Mouse (Mus musculus): ENCODE results near the gene Platr17. TPM values are rescaled to one million over a fixed set of nuclear protein-coding genes. Genes with fewer than 3 reads are reported as not detected.

Platr17 gene
- polyA plus RNA-seq, 1 experiment from 2014 or later: 0.41 TPM

- Histone ChIP-seq H3K9me3 (ENCODE audit: low read length) (no peaks in the 10 kb centered on the region), H3K27me3 (ENCODE audit: insufficient read depth, low read length) (no peaks in the 10 kb centered on the region), H3K27ac (ENCODE audit: low read depth) (0 out of 2 replicates have a peak overlapping the region, but pooled peaks have one; percentile 11), H3K9ac (replicated peaks) (peak overlapping the region; percentile 79), H3K4me3 (ENCODE audit: low read depth, low read length) (no peak overlapping the region; the same call in 1 of the 2 replicates), H3K4me1 (ENCODE audit: insufficient read depth) (peaks cover 21% of the 10 kb centered on the region), H3K4me2 (ENCODE audit: low read depth, low read length) (peak overlapping the region; percentile 96), H3K36me3 (replicated peaks; ENCODE audit: insufficient read depth, low read length) (peaks cover 18% of the 10 kb centered on the region)
- 58% methylated on average over 11 of the region's 11 CpGs for WGBS (ENCODE audit: insufficient replicate concordance)
- DNase-seq: no peak
- ATAC-seq: no peak
- TF ChIP-seq CTCF (IDR thresholded peaks at IDR 0.05; ENCODE audit: low read depth) (no peak), EP300 (IDR thresholded peaks at IDR 0.05; ENCODE audit: low read depth) (no peak)
Measured at GRCm38 (mm10) chr17:33938783-33939182, 33.8 kb downstream of the Platr17 start.

GRCm38 (mm10) chr17:33940206-33940805 lies 35.4 kb downstream of the Platr17 start, which contains the start of the genes Pfdn6 and Wdr46:
TSS of gene Pfdn6 (minus strand) at chr17:33940343.
TSS of gene Wdr46 (plus strand) at chr17:33940660.
- Histone ChIP-seq H3K4me3 (ENCODE audit: low read depth, low read length) (peak within 1 kb of the TSS; percentile 84), H3K27me3 (ENCODE audit: insufficient read depth, low read length) (no peaks in the 10 kb centered on the region), H3K27ac (ENCODE audit: low read depth) (peak within 1 kb of the TSS; percentile 70), H3K36me3 (replicated peaks; ENCODE audit: insufficient read depth, low read length) (peaks cover 22% of the 10 kb centered on the region), H3K9ac (replicated peaks) (peak within 1 kb of the TSS; percentile 79), H3K4me1 (ENCODE audit: insufficient read depth) (peaks cover 21% of the 10 kb centered on the region), H3K4me2 (ENCODE audit: low read depth, low read length) (peak within 1 kb of the TSS; percentile 96), H3K9me3 (ENCODE audit: low read length) (no peaks in the 10 kb centered on the region)
- TF ChIP-seq CTCF (IDR thresholded peaks at IDR 0.05; ENCODE audit: low read depth) (no peak), EP300 (IDR thresholded peaks at IDR 0.05; ENCODE audit: low read depth) (peak; percentile 67; the same call in 1 of the 2 replicates)
- DNase-seq (peak; percentile 90), ATAC-seq (peak; percentile 94)
- under 1% methylated on average over 36 of the region's 36 CpGs for WGBS (ENCODE audit: insufficient replicate concordance)

- Histone ChIP-seq H3K4me2 (ENCODE audit: low read depth, low read length) (peak overlapping the region; percentile 96), H3K9me3 (ENCODE audit: low read length) (no peaks in the 10 kb centered on the region), H3K4me3 (ENCODE audit: low read depth, low read length) (peak overlapping the region; percentile 84), H3K36me3 (replicated peaks; ENCODE audit: insufficient read depth, low read length) (peaks cover 16% of the 10 kb centered on the region), H3K4me1 (ENCODE audit: insufficient read depth) (peaks cover 21% of the 10 kb centered on the region), H3K9ac (replicated peaks) (peak overlapping the region; percentile 79), H3K27ac (ENCODE audit: low read depth) (0 out of 2 replicates have a peak overlapping the region, but pooled peaks have one; percentile 70), H3K27me3 (ENCODE audit: insufficient read depth, low read length) (no peaks in the 10 kb centered on the region)
- ATAC-seq (0 out of 2 replicates have a peak, but pooled peaks have one; percentile 1), DNase-seq (peak; percentile 64)
- WGBS (ENCODE audit: insufficient replicate concordance): under 1% methylated on average over 26 of the region's 26 CpGs
- TF ChIP-seq CTCF (IDR thresholded peaks at IDR 0.05; ENCODE audit: low read depth) (no peak), EP300 (IDR thresholded peaks at IDR 0.05; ENCODE audit: low read depth) (no peak)
Measured at GRCm38 (mm10) chr17:33940981-33941380, 36.0 kb downstream of the Platr17 start.

DNA sequence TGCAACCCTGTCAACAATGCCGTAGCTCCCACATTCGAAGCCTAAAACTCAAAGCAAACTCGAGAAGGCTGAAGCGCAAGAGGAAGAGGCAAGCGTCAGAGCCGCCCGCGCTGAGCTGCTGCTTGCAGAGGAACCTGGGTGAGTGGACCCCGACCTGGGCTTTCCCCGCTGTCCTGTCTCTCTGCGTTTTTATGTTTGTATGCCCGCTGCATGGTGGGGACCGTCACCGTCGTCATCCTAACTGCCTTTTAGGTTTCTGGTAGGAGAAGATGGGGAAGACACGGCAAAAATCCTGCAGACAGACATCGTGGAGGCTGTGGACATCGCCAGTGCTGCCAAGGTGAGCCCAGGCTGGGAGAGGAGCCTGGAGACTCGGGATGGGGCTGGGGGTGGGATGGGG lies 36.4 kb downstream of the Platr17 start:
- no peaks in the 10 kb centered on the region for H3K27me3 ChIP-seq (ENCODE audit: insufficient read depth, low read length)
- H3K9ac ChIP-seq (replicated peaks): peak overlapping the region; percentile 79
- H3K4me2 ChIP-seq (ENCODE audit: low read depth, low read length): peak overlapping the region; percentile 96
- ATAC-seq: no peak
- H3K27ac ChIP-seq (ENCODE audit: low read depth): no peak overlapping the region
- peaks cover 14% of the 10 kb centered on the region for H3K36me3 ChIP-seq (replicated peaks; ENCODE audit: insufficient read depth, low read length)
- 38% methylated on average over 19 of the region's 19 CpGs for WGBS (ENCODE audit: insufficient replicate concordance)
- H3K9me3 ChIP-seq (ENCODE audit: low read length): no peaks in the 10 kb centered on the region
- H3K4me1 ChIP-seq (ENCODE audit: insufficient read depth): peaks cover 21% of the 10 kb centered on the region
- H3K4me3 ChIP-seq (ENCODE audit: low read depth, low read length): peak overlapping the region; percentile 84
- no peak for DNase-seq
- TF ChIP-seq EP300 (IDR thresholded peaks at IDR 0.05; ENCODE audit: low read depth): no peak
- no peak for TF ChIP-seq CTCF (IDR thresholded peaks at IDR 0.05; ENCODE audit: low read depth)

- ATAC-seq (no peak), DNase-seq (no peak)
- Histone ChIP-seq H3K4me2 (ENCODE audit: low read depth, low read length) (no peak overlapping the region), H3K36me3 (replicated peaks; ENCODE audit: insufficient read depth, low read length) (peaks cover 9% of the 10 kb centered on the region), H3K27ac (ENCODE audit: low read depth) (no peak overlapping the region), H3K9me3 (ENCODE audit: low read length) (no peaks in the 10 kb centered on the region), H3K27me3 (ENCODE audit: insufficient read depth, low read length) (no peaks in the 10 kb centered on the region), H3K9ac (replicated peaks) (no peak overlapping the region), H3K4me3 (ENCODE audit: low read depth, low read length) (no peak overlapping the region), H3K4me1 (ENCODE audit: insufficient read depth) (peaks cover 30% of the 10 kb centered on the region)
- 87% methylated on average over 15 of the region's 15 CpGs for WGBS (ENCODE audit: insufficient replicate concordance)
- no peak for TF ChIP-seq EP300 (IDR thresholded peaks at IDR 0.05; ENCODE audit: low read depth)
- TF ChIP-seq CTCF (IDR thresholded peaks at IDR 0.05; ENCODE audit: low read depth): no peak
Measured at GRCm38 (mm10) chr17:33943454-33943853, 38.5 kb downstream of the Platr17 start.

DNA sequence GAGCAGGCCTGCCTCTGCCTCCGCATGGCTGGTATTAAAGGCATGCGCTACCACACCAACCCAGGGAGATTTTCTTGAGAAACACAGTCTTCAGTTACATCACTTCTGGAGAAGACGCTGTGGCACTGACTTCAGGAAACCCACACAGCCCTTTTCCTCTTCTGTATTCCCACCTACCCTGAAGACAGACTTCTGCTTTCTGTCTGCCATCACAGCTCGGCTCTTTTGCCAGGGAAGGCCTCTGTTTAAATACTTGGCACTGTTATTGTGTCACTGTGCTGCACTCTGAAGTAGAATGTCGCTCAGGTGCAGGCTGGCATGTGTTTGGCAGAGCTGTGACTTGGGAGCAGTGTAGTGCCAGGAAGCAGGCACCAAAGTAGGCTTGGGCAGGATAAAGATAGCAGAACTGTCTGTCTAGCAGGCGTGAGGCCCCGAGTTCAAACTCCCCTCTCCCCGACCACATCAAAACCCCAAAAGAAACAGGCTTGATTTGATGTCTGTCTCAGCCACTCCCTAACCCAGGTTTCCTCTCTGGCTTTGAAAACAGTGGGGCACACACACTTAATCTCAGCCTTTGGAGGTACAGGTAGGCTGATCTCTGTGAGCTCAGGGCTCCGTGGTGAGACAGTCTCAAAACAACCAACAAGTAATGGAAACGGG lies 42.6 kb downstream of the Platr17 start:
- Histone ChIP-seq H3K4me1 (ENCODE audit: insufficient read depth) (peaks cover 30% of the 10 kb centered on the region), H3K36me3 (replicated peaks; ENCODE audit: insufficient read depth, low read length) (peaks cover 14% of the 10 kb centered on the region; the same call in 1 of the 2 replicates), H3K4me2 (ENCODE audit: low read depth, low read length) (0 out of 2 replicates have a peak overlapping the region, but pooled peaks have one; percentile 2), H3K4me3 (ENCODE audit: low read depth, low read length) (no peak overlapping the region), H3K9ac (replicated peaks) (no peak overlapping the region), H3K9me3 (ENCODE audit: low read length) (no peaks in the 10 kb centered on the region), H3K27ac (ENCODE audit: low read depth) (peak overlapping the region; percentile 45; the same call in 1 of the 2 replicates), H3K27me3 (ENCODE audit: insufficient read depth, low read length) (no peaks in the 10 kb centered on the region)
- DNase-seq: no peak
- TF ChIP-seq CTCF (IDR thresholded peaks at IDR 0.05; ENCODE audit: low read depth): no peak
- no peak for TF ChIP-seq EP300 (IDR thresholded peaks at IDR 0.05; ENCODE audit: low read depth)
- ATAC-seq: no peak
- 60% methylated on average over 10 of the region's 10 CpGs for WGBS (ENCODE audit: insufficient replicate concordance)
